Mouse (Mus musculus): ENCODE results near the gene Rpl5.

The Rpl5 gene

GRCm38 (mm10) chr5:107900206-107901013 is at the start of gene Rpl5:
Rpl5 (plus strand) TSS chr5:107900502.
- DNase-seq (ENCODE audit: low read depth, low spot score) = peak; percentile 96

- no peak for DNase-seq (ENCODE audit: low read depth, low spot score)
Measured at GRCm38 (mm10) chr5:107853807-107854206, 46.5 kb upstream of the Rpl5 start.

- DNase-seq (ENCODE audit: low read depth, low spot score) = no peak
Measured at GRCm38 (mm10) chr5:107854556-107854955, 45.7 kb upstream of the Rpl5 start.

GRCm38 (mm10) chr5:107855546-107855945 is 44.8 kb upstream of the Rpl5 start:
- DNase-seq (ENCODE audit: low read depth, low spot score) = no peak

- DNase-seq (ENCODE audit: low read depth, low spot score) = peak; percentile 40
Measured at GRCm38 (mm10) chr5:107858963-107859362, 41.3 kb upstream of the Rpl5 start.

- no peak for DNase-seq (ENCODE audit: low read depth, low spot score)
Measured at GRCm38 (mm10) chr5:107863971-107864370, 36.3 kb upstream of the Rpl5 start.

GRCm38 (mm10) chr5:107866127-107867126 is 33.9 kb upstream of the Rpl5 start:
- DNase-seq (ENCODE audit: low read depth, low spot score) = no peak

- DNase-seq (ENCODE audit: low read depth, low spot score) = peak; percentile 62
Measured at GRCm38 (mm10) chr5:107867970-107868904, 32.1 kb upstream of the Rpl5 start.

- DNase-seq (ENCODE audit: low read depth, low spot score) = peak; percentile 48
Measured at GRCm38 (mm10) chr5:107868905-107869424, 31.3 kb upstream of the Rpl5 start.

- no peak for DNase-seq (ENCODE audit: low read depth, low spot score)
Measured at GRCm38 (mm10) chr5:107869701-107870100, 30.6 kb upstream of the Rpl5 start.

GRCm38 (mm10) chr5:107873330-107873729 is 27.0 kb upstream of the Rpl5 start:
- DNase-seq (ENCODE audit: low read depth, low spot score) = no peak

- DNase-seq (ENCODE audit: low read depth, low spot score) = no peak
Measured at GRCm38 (mm10) chr5:107873886-107874302, 26.4 kb upstream of the Rpl5 start.

GRCm38 (mm10) chr5:107874561-107875260 is 25.6 kb upstream of the Rpl5 start, which contains the start of gene Evi5:
Evi5 (minus strand) TSS chr5:107875107.
- DNase-seq (ENCODE audit: low read depth, low spot score) = no peak

- DNase-seq (ENCODE audit: low read depth, low spot score) = no peak
Measured at GRCm38 (mm10) chr5:107875261-107875611, 25.1 kb upstream of the Rpl5 start.

- no peak for DNase-seq (ENCODE audit: low read depth, low spot score)
Measured at GRCm38 (mm10) chr5:107877053-107877452, 23.2 kb upstream of the Rpl5 start.

GRCm38 (mm10) chr5:107880710-107881109 is 19.6 kb upstream of the Rpl5 start:
- DNase-seq (ENCODE audit: low read depth, low spot score) = no peak

GRCm38 (mm10) chr5:107889994-107890888 is 10.1 kb upstream of the Rpl5 start:
- DNase-seq (ENCODE audit: low read depth, low spot score) = no peak

GRCm38 (mm10) chr5:107891515-107891914 is 8.8 kb upstream of the Rpl5 start:
- DNase-seq (ENCODE audit: low read depth, low spot score) = peak; percentile 24

- no peak for DNase-seq (ENCODE audit: low read depth, low spot score)
Measured at GRCm38 (mm10) chr5:107894676-107895075, 5.6 kb upstream of the Rpl5 start.
